Mouse (Mus musculus): ENCODE data around the gene Chl1.

The Chl1 gene

DNA sequence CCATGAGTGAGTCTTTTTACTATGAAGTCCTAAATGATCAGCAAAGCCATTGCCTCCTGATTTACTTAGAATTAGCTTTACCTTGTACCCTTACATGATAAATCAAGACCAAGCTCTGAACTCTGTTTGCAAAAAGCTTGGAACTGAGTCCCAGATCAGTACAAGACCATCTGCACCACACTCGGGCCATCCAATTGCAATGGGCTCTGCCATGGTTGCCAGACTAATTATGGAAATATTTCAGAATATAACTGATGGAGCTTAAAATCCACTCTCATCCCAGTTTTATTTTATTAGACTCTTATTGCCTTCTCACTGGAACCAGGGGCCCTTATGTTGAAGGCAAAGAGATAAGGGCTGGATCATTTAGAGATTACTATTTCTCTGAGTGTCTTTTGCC lies 284.9 kb downstream of the Chl1 start:
- no peak for DNase-seq (ENCODE audit: low spot score in 2 of 2)
